Mouse (Mus musculus): ENCODE measurements at regions not wholly inside any gene's neighbourhood (a gene's known extent, or its start where the extent isn't known, plus 50 kb on each side); places are given as distances from the start of the nearest gene placed in this dataset.

DNA sequence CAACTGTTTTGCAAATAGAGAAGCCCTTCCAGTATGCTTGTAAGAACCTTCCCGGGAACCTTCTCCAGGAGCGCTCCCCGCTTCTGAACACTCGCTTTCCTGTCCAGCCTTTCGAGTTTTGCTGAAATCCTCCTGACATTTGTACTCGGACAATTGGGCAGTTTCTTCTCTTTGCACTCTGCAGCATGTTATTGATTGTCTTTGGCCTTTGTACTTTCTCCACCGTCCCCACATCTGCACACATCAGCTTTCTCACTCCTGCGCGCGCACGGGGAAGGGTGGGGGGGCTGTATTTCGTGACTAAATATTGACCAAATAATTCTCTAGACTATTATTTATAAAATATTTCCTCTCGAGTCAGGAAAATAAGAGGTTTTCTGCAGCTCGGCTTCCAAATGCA is 567.2 kb upstream of the Id4 start:
- TF ChIP-seq CTCF (IDR thresholded peaks at IDR 0.05; ENCODE audit: control insufficient read depth, insufficient read depth, insufficient replicate concordance, low read depth, low read length) (no peak), POLR2A (IDR thresholded peaks at IDR 0.05; ENCODE audit: control insufficient read depth, low read depth, low read length) (no peak)
